Mouse (Mus musculus) lung, embryonic 16.5 days (tissue): ENCODE data around the gene Notch3. TPM values are rescaled to one million over a fixed set of nuclear protein-coding genes. Genes with fewer than 3 reads are reported as not detected.

Source experiments
- ATAC-seq: fragments of 200-750 bp; cut with Nextera tagmentation; 2 replicates; pipeline ENCODE4 v1.8.0; 2017; ENCODE audit warnings: low read depth, mild to moderate bottlenecking, moderate library complexity
- H3K27ac ChIP-seq: fragments of 300-500 bp; sonication (generic); 2 replicates; pipeline ENCODE4 v1.5.1; 2014; ENCODE audit warnings: mild to moderate bottlenecking, control low read depth, low read length
- H3K27me3 ChIP-seq: fragments of 300-500 bp; sonication (generic); 2 replicates; pipeline ENCODE4 v1.6.1; 2014; ENCODE audit warnings: low read depth, low read length, mixed read lengths; ENCODE audit not compliant: control insufficient read depth, insufficient read depth
- H3K36me3 ChIP-seq: fragments of 300-500 bp; sonication (generic); 2 replicates; pipeline ENCODE4 v1.6.1; 2014; ENCODE audit warnings: low read length; ENCODE audit not compliant: control insufficient read depth, insufficient read depth
- H3K4me1 ChIP-seq: fragments of 300-500 bp; sonication (generic); replicated peaks from 2 replicates; pipeline ENCODE4 v1.6.1; 2014; ENCODE audit warnings: low read length, mixed read lengths; ENCODE audit not compliant: control insufficient read depth, insufficient read depth
- H3K4me2 ChIP-seq: fragments of 300-500 bp; sonication (generic); 2 replicates; pipeline ENCODE4 v1.6.1; 2014; ENCODE audit warnings: low read depth, low read length, control low read depth
- H3K4me3 ChIP-seq: fragments of 300-500 bp; sonication (generic); 2 replicates; pipeline ENCODE4 v1.5.1; 2014; ENCODE audit warnings: mild to moderate bottlenecking, low read length, control low read depth
- H3K9ac ChIP-seq: fragments of 300-500 bp; sonication (generic); 2 replicates; pipeline ENCODE4 v1.6.1; 2014; ENCODE audit warnings: low read length, control low read depth
- H3K9me3 ChIP-seq: fragments of 300-500 bp; sonication (generic); 2 replicates; pipeline ENCODE4 v1.6.1; 2016; ENCODE audit warnings: low read length; ENCODE audit not compliant: control insufficient read depth
- WGBS: fragments of 180-500 bp; shearing (Covaris S2); extraction: QIAGEN DNeasy Blood & Tissue Kit; methylation state at CpG from one replicate; pipeline ENCODE4 v1.1.7; 2014; 5-methylcytosine and 5-hydroxymethylcytosine counted together
- polyA plus RNA-seq: library from polyadenylated mRNA; unstranded; fragments of >200 nt; fragmentation: Nextera tagmentation; extraction: Ambion mirVana; gene quantifications from 2 replicates; pipeline ENCODE4 v1.2.1, GENCODE M21; 2015

Notch3 gene
- polyA plus RNA-seq, 1 experiment from 2014 or later = 17.3 TPM

- Histone ChIP-seq H3K9me3 (no peaks in the 10 kb centered on the region), H3K4me1 (peaks cover 26% of the 10 kb centered on the region), H3K4me3 (no peak overlapping the region), H3K27ac (no peak overlapping the region; the same call in 1 of the 2 replicates), H3K4me2 (no peak overlapping the region), H3K36me3 (peaks cover 6% of the 10 kb centered on the region; the same call in 1 of the 2 replicates), H3K9ac (no peak overlapping the region), H3K27me3 (no peaks in the 10 kb centered on the region)
- no peak for ATAC-seq
- WGBS = 79% methylated on average over 4 of the region's 4 CpGs
These were observed 5.8 kb downstream of the Notch3 start for GRCm38 (mm10) chr17:32160882-32161281.

GRCm38 (mm10) chr17:32158841-32159240 lies 7.8 kb downstream of the Notch3 start:
- Histone ChIP-seq H3K27ac (no peak overlapping the region), H3K27me3 (no peaks in the 10 kb centered on the region), H3K4me3 (no peak overlapping the region), H3K9ac (no peak overlapping the region), H3K36me3 (peaks cover 8% of the 10 kb centered on the region; the same call in 1 of the 2 replicates), H3K4me2 (no peak overlapping the region), H3K9me3 (no peaks in the 10 kb centered on the region), H3K4me1 (peaks cover 9% of the 10 kb centered on the region)
- WGBS = 77% methylated on average over 13 of the region's 13 CpGs
- no peak for ATAC-seq

- peaks cover 31% of the 10 kb centered on the region for H3K36me3 ChIP-seq
- no peak overlapping the region for H3K27ac ChIP-seq
- no peak overlapping the region for H3K9ac ChIP-seq
- no peaks in the 10 kb centered on the region for H3K27me3 ChIP-seq
- no peaks in the 10 kb centered on the region for H3K4me1 ChIP-seq
- no peaks in the 10 kb centered on the region for H3K9me3 ChIP-seq
- no peak overlapping the region for H3K4me3 ChIP-seq
- 89% methylated on average over 8 of the region's 8 CpGs for WGBS
- ATAC-seq = no peak
- no peak overlapping the region for H3K4me2 ChIP-seq
These were observed 19.9 kb downstream of the Notch3 start for GRCm38 (mm10) chr17:32146718-32147117.

GRCm38 (mm10) chr17:32142907-32143854 lies 23.5 kb downstream of the Notch3 start:
- no peak overlapping the region for H3K27ac ChIP-seq
- peak overlapping the region; percentile 34 for H3K9ac ChIP-seq
- H3K36me3 ChIP-seq = peaks cover 39% of the 10 kb centered on the region
- H3K4me2 ChIP-seq = peak overlapping the region; percentile 32; the same call in 1 of the 2 replicates
- H3K4me1 ChIP-seq = no peaks in the 10 kb centered on the region
- peak; percentile 83 for ATAC-seq
- no peaks in the 10 kb centered on the region for H3K9me3 ChIP-seq
- H3K27me3 ChIP-seq = no peaks in the 10 kb centered on the region
- 31% methylated on average over 39 of the region's 39 CpGs for WGBS
- 0 out of 2 replicates have a peak overlapping the region, but pooled peaks have one; percentile 4 for H3K4me3 ChIP-seq

GRCm38 (mm10) chr17:32142234-32142633 lies 24.4 kb downstream of the Notch3 start:
- Histone ChIP-seq H3K27ac (no peak overlapping the region), H3K4me1 (no peaks in the 10 kb centered on the region), H3K9me3 (no peaks in the 10 kb centered on the region), H3K36me3 (peaks cover 33% of the 10 kb centered on the region), H3K27me3 (no peaks in the 10 kb centered on the region), H3K4me2 (no peak overlapping the region), H3K4me3 (no peak overlapping the region), H3K9ac (no peak overlapping the region)
- no peak for ATAC-seq
- WGBS = 95% methylated on average over 1 of the region's 1 CpGs

- Histone ChIP-seq H3K9ac (no peak overlapping the region), H3K4me3 (no peak overlapping the region), H3K27me3 (no peaks in the 10 kb centered on the region), H3K4me2 (no peak overlapping the region), H3K4me1 (no peaks in the 10 kb centered on the region), H3K36me3 (peaks cover 13% of the 10 kb centered on the region), H3K9me3 (no peaks in the 10 kb centered on the region), H3K27ac (no peak overlapping the region)
- WGBS = 88% methylated on average over 16 of the region's 16 CpGs
- no peak for ATAC-seq
These were observed 33.3 kb downstream of the Notch3 start for GRCm38 (mm10) chr17:32133375-32133774.

GRCm38 (mm10) chr17:32132087-32132486 lies 34.6 kb downstream of the Notch3 start:
- Histone ChIP-seq H3K9ac (no peak overlapping the region), H3K27ac (no peak overlapping the region), H3K4me3 (no peak overlapping the region), H3K4me1 (no peaks in the 10 kb centered on the region; the same call in 1 of the 2 replicates), H3K9me3 (no peaks in the 10 kb centered on the region), H3K36me3 (peaks cover 13% of the 10 kb centered on the region), H3K4me2 (no peak overlapping the region), H3K27me3 (no peaks in the 10 kb centered on the region)
- no peak for ATAC-seq
- WGBS = 92% methylated on average over 11 of the region's 11 CpGs

- 95% methylated on average over 9 of the region's 9 CpGs for WGBS
- Histone ChIP-seq H3K9me3 (no peaks in the 10 kb centered on the region), H3K4me1 (no peaks in the 10 kb centered on the region; the same call in 1 of the 2 replicates), H3K4me2 (no peak overlapping the region), H3K27ac (no peak overlapping the region), H3K4me3 (no peak overlapping the region), H3K36me3 (peaks cover 14% of the 10 kb centered on the region), H3K9ac (no peak overlapping the region), H3K27me3 (no peaks in the 10 kb centered on the region)
- no peak for ATAC-seq
These were observed 36.1 kb downstream of the Notch3 start for GRCm38 (mm10) chr17:32130506-32130905.

GRCm38 (mm10) chr17:32127195-32127594 lies 39.5 kb downstream of the Notch3 start:
- Histone ChIP-seq H3K4me3 (no peak overlapping the region), H3K9ac (no peak overlapping the region), H3K4me2 (no peak overlapping the region), H3K27me3 (no peaks in the 10 kb centered on the region), H3K4me1 (no peaks in the 10 kb centered on the region; the same call in 1 of the 2 replicates), H3K27ac (no peak overlapping the region), H3K9me3 (no peaks in the 10 kb centered on the region), H3K36me3 (peaks cover 15% of the 10 kb centered on the region; the same call in 1 of the 2 replicates)
- ATAC-seq = no peak
- 83% methylated on average over 2 of the region's 2 CpGs for WGBS
